8 mouse cellular contexts compared by ENCODE assay signal in the genomic region with DNA sequence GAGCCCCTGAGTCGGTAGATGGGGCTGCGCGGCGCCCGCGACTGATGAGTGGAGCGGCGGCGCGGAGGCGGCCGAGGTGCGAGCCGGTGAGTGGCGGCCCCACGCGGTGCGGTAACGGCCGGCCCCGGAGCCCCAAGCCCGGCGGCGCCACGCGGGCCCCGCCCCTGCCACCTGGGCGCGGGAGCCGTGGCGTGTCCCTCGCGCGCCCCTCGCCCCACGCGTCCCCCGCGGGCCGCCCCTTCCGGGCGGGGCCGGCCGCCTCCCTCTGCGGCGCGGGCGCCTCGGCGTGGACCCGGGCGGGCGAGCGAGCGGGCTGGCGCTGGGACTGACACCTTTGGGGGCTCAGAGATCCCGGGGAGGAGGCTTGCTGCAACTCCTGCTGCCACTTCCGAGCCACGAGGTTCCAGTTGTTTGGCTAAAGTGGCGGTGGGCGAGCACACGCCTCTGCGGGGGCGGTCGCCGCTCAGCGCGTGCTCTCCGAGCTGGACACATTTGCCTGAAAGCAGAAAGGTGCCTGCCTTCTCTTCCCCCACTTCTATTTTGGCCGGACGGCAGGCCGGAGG. TPM values are rescaled to one million over a fixed set of nuclear protein-coding genes. Genes with fewer than 3 reads are reported as not detected.
DNase-seq lines count a peak whose midpoint lies in the region; ATAC-seq lines count a peak whose summit lies in the region.

No protein-coding gene starts in this region.

- peak overlapping the region; percentile 80 for H3K4me3 ChIP-seq in embryonic facial prominence, embryonic 10.5 days
- peak overlapping the region; percentile 93 for H3K4me3 ChIP-seq in heart, embryonic 16.5 days (ENCODE audit: low read length)
- H3K4me3 ChIP-seq in limb, embryonic 13.5 days = peak overlapping the region; percentile 82
- H3K4me3 ChIP-seq in midbrain, embryonic 14.5 days (replicated peaks; ENCODE audit: low read depth, low read length) = peak overlapping the region; percentile 75

- WGBS in embryonic facial prominence, embryonic 10.5 days = under 1% methylated on average over 72 of the region's 72 CpGs
- under 1% methylated on average over 51 of the region's 72 CpGs for WGBS in heart, embryonic 16.5 days
- WGBS in limb, embryonic 13.5 days = 0% methylated on average over 28 of the region's 72 CpGs
- under 1% methylated on average over 68 of the region's 72 CpGs for WGBS in midbrain, embryonic 14.5 days

- H3K4me2 ChIP-seq in heart, embryonic 16.5 days (ENCODE audit: low read depth, low read length) = peak overlapping the region; percentile 95
- H3K4me2 ChIP-seq in limb, embryonic 13.5 days (replicated peaks) = peak overlapping the region; percentile 75
- peak overlapping the region; percentile 85 for H3K4me2 ChIP-seq in midbrain, embryonic 14.5 days (ENCODE audit: low read length)

- H3K9ac ChIP-seq in heart, embryonic 16.5 days (ENCODE audit: low read length) = peak overlapping the region; percentile 93
- peak overlapping the region; percentile 90 for H3K9ac ChIP-seq in limb, embryonic 13.5 days
- peak overlapping the region; percentile 80 for H3K9ac ChIP-seq in midbrain, embryonic 14.5 days (replicated peaks; ENCODE audit: low read length)

- H3K4me1 ChIP-seq in embryonic facial prominence, embryonic 10.5 days = peaks cover 22% of the 10 kb centered on the region
- peaks cover 5% of the 10 kb centered on the region for H3K4me1 ChIP-seq in heart, embryonic 16.5 days (ENCODE audit: control insufficient read depth, insufficient read depth, low read length)
- peaks cover 11% of the 10 kb centered on the region for H3K4me1 ChIP-seq in limb, embryonic 13.5 days
- peaks cover 7% of the 10 kb centered on the region for H3K4me1 ChIP-seq in midbrain, embryonic 14.5 days (ENCODE audit: control insufficient read depth, insufficient read depth, low read length)

- peak; percentile 27 for DNase-seq in cerebellum, adult 11 months
- DNase-seq in cerebellum, adult 11-12 months = no peak
- peak; percentile 68 for DNase-seq in ES-CJ7 (ENCODE audit: low read depth, low spot score)
- peak; percentile 69 for DNase-seq in embryonic facial prominence, embryonic 10.5 days (ENCODE audit: low spot score)
- peak; percentile 73 for DNase-seq in midbrain, embryonic 14.5 days
- DNase-seq in spleen, postnatal 36 days (ENCODE audit: low spot score in 2 of 2) = peak; percentile 29 to 41

- peak; percentile 61 for ATAC-seq in heart, embryonic 16.5 days (replicated peaks; ENCODE audit: extremely low read depth, insufficient read depth, low FRiP score)
- ATAC-seq in limb, embryonic 13.5 days (ENCODE audit: low FRiP score, low read depth) = peak; percentile 66
- ATAC-seq in midbrain, embryonic 14.5 days (ENCODE audit: low FRiP score, low TSS enrichment) = peak; percentile 76

- H3K36me3 ChIP-seq in embryonic facial prominence, embryonic 10.5 days (replicated peaks) = no peaks in the 10 kb centered on the region
- H3K36me3 ChIP-seq in heart, embryonic 16.5 days (ENCODE audit: control insufficient read depth, insufficient read depth) = no peaks in the 10 kb centered on the region
- no peaks in the 10 kb centered on the region for H3K36me3 ChIP-seq in limb, embryonic 13.5 days
- H3K36me3 ChIP-seq in midbrain, embryonic 14.5 days (ENCODE audit: control insufficient read depth, insufficient read depth, low read length) = no peaks in the 10 kb centered on the region

- H3K27me3 ChIP-seq in embryonic facial prominence, embryonic 10.5 days (replicated peaks; ENCODE audit: low read depth, poor library complexity, severe bottlenecking) = peaks cover 14% of the 10 kb centered on the region
- H3K27me3 ChIP-seq in heart, embryonic 16.5 days (ENCODE audit: control insufficient read depth, insufficient read depth, low read length) = no peaks in the 10 kb centered on the region
- no peaks in the 10 kb centered on the region; the same call in 1 of the 2 replicates for H3K27me3 ChIP-seq in limb, embryonic 13.5 days
- no peaks in the 10 kb centered on the region for H3K27me3 ChIP-seq in midbrain, embryonic 14.5 days (ENCODE audit: control insufficient read depth, insufficient read depth, low read length)

- peak overlapping the region; percentile 94 for H3K27ac ChIP-seq in embryonic facial prominence, embryonic 10.5 days (replicated peaks)
- peak overlapping the region; percentile 92 for H3K27ac ChIP-seq in heart, embryonic 16.5 days (ENCODE audit: low read length)
- H3K27ac ChIP-seq in limb, embryonic 13.5 days = peak overlapping the region; percentile 86
- peak overlapping the region; percentile 88 for H3K27ac ChIP-seq in midbrain, embryonic 14.5 days (replicated peaks; ENCODE audit: low read depth, low read length)

- no peaks in the 10 kb centered on the region for H3K9me3 ChIP-seq in embryonic facial prominence, embryonic 10.5 days
- no peaks in the 10 kb centered on the region for H3K9me3 ChIP-seq in heart, embryonic 16.5 days (replicated peaks; ENCODE audit: control insufficient read depth, low read length)
- H3K9me3 ChIP-seq in limb, embryonic 13.5 days = no peaks in the 10 kb centered on the region
- no peaks in the 10 kb centered on the region for H3K9me3 ChIP-seq in midbrain, embryonic 14.5 days (ENCODE audit: control insufficient read depth, low read length)

RNA-seq across cellular contexts. Expression of a gene that starts 0.4 kb away (rescaled TPM):
- 65.6 and 69.2 TPM in 2 replicates for polyA plus RNA-seq in embryonic facial prominence, embryonic 10.5 days (2016; fragmentation: Nextera tagmentation; extraction: Ambion mirVana)
- 70.7 and 75.4 TPM in 2 replicates for polyA plus RNA-seq in heart, embryonic 16.5 days (2015; fragmentation: Nextera tagmentation; extraction: Ambion mirVana)
- polyA plus RNA-seq in limb, embryonic 13.5 days (2015; fragmentation: Nextera tagmentation; extraction: Ambion mirVana) = 74.2 and 77.1 TPM in 2 replicates
- polyA plus RNA-seq in midbrain, embryonic 14.5 days (2014; fragmentation: Nextera tagmentation; extraction: Ambion mirVana) = 54.2 and 63.1 TPM in 2 replicates
